Comparison of ENCODE assay signal across 8 mouse cellular contexts in the genomic region with DNA sequence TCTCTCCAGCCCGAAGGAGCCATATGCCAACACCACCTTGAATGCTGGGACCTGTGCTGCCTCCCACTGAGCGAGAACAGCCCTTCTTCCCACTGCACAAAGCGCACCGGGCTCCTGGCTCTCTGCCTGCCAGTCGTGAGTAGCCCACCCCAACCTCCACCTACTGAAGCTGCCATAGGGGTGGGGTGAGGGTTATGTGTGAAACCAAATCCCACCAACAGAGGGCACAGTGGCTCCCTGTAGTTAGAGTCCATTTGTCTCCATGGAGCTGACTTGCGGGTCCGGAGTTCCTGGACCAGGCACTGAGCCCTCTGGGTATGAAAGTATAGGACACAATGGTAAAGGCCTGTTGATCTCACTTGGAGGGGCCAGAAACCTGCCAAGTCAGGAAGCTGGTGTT. TPM values are rescaled to one million over a fixed set of nuclear protein-coding genes. Genes with fewer than 3 reads are reported as not detected.
DNase-seq lines count a peak whose midpoint lies in the region; ATAC-seq and TF ChIP-seq lines count a peak whose summit lies in the region.
"Had no signal": no experiment of that assay in that cellular context is flagged by ENCODE, and none has a peak within 500 bp of the region (broad histone marks: within the 10 kb centered on the region; RNA-seq: fewer than 3 reads in every experiment).

No protein-coding gene starts in this region.

- no peaks in the 10 kb centered on the region for H3K27me3 ChIP-seq in Patski

- CTCF ChIA-PET in Patski (lab: Charles Lee): interaction anchor here (0.8 to 3.9 kb wide), 11 partner anchors 9 to 281 kb away, joined by 3 to 19 read pairs (median 4); no protein-coding TSS in a partner anchor

- intact Hi-C loops in left cerebral cortex, adult 2 months (cut with DNase I): no loop called here

- POLR2A ChIA-PET in Patski (lab: Charles Lee): no interaction called here

- H3K27ac ChIP-seq in left cerebral cortex, adult 2 months: no peak overlapping the region
- H3K27ac ChIP-seq: heart, embryonic 13.5 days had no signal

- in situ Hi-C loops in Patski (cut with MboI; ENCODE audit: low pct_unique_long_range_greater_than_20kb): loop anchor here (5.0 kb wide), 1 partner anchor 278 kb away; no protein-coding TSS in a partner anchor

- no peak overlapping the region for H3K4me3 ChIP-seq in left cerebral cortex, adult 2 months
- H3K4me3 ChIP-seq: heart, embryonic 13.5 days had no signal

- peak; percentile 30 for ATAC-seq in Patski

- DNase-seq in left cerebral cortex, adult 2 months (ENCODE audit: extremely low spot score in 1 of 2, low spot score in 2 of 2): no peak
- no peak for DNase-seq in left cerebral cortex, adult 8-10 months (ENCODE audit: low spot score in 2 of 2)
- no peak for DNase-seq in Patski (ENCODE audit: low read depth, low spot score)
- DNase-seq in cerebellum, postnatal 25 days: peak; percentile 47 to 71
- peak; percentile 51 to 76 for DNase-seq in kidney, postnatal 36 days
- DNase-seq in naive thymus-derived CD4-positive, alpha-beta T cell, adult 2 months (ENCODE audit: low read depth): peak; percentile 43
- no peak for DNase-seq in right cerebral cortex, adult 18-20 months

- TF ChIP-seq CTCF in left cerebral cortex, adult 2 months (IDR thresholded peaks at IDR 0.05): peak; percentile 61
- TF ChIP-seq CTCF in Patski (IDR thresholded peaks at IDR 0.05): peak; percentile 73

RNA-seq across cellular contexts. Expression of a gene that starts 10.2 kb away (rescaled TPM):
- total RNA-seq in left cerebral cortex, adult 2 months (2021): not detected
- total RNA-seq in left cerebral cortex, adult 8-10 months (2022): not detected
- polyA plus RNA-seq in Patski (2021): not detected
- polyA plus RNA-seq: heart, embryonic 13.5 days had no signal

RNA-seq across cellular contexts. Expression of a gene that starts 11.7 kb away (rescaled TPM):
- under 1 TPM in 1 of 2 experiments, not detected in 1; 0.26 TPM for total RNA-seq in left cerebral cortex, adult 2 months (2021)
- under 1 TPM in 1 of 4 experiments, not detected in 3; 0.32 TPM for total RNA-seq in left cerebral cortex, adult 8-10 months (2022)
- polyA plus RNA-seq in Patski (2021): 0.23 TPM

Comparison
In these comparisons a context has a peak if more than half of its experiments do, and no peak if none do; other contexts are left out.
1. DNase-seq: peak in cerebellum, postnatal 25 days (2 of 2), kidney, postnatal 36 days (2 of 2) and naive thymus-derived CD4-positive, alpha-beta T cell, adult 2 months (single experiment); none in left cerebral cortex, adult 2 months (0 of 2), left cerebral cortex, adult 8-10 months (0 of 2), Patski (single experiment) and right cerebral cortex, adult 18-20 months (single experiment).